Mouse (Mus musculus) heart, postnatal 4 days (tissue): ENCODE results near the gene Tor2a. TPM values are rescaled to one million over a fixed set of nuclear protein-coding genes. Genes with fewer than 3 reads are reported as not detected.

ENCODE experiments used
- DNase-seq: peaks from one replicate; pipeline ENCODE4 v3.0.0; 2021
- total RNA-seq, 2 experiments: library from RNA; stranded (reverse); gene quantifications; 2 replicates each; pipeline ENCODE4 v1.2.3; 2021

The Tor2a gene
- total RNA-seq, 2 experiments from 2014 or later, result 16.7 to 18.6 TPM

DNA sequence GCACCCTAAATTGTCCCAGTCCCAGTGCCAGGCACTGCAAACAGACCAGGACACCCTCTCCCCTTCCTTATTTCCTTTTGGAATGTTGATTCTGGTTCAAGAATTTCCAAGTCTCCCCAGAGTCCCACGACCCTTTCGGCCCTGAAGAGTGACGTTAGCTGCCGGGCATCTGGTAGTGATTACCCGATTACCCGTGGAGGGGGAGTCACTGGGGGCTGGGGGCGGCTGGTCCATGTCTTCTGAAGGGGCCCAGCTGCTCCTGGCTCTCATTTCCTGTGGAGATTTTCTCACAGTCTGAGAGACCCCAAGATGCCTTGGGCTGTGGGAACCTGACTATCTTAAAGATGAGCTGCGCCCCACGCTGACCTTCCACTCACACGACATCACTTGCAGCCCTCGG, 26.2 kb upstream of the Tor2a start:
- peak; percentile 73 for DNase-seq

DNA sequence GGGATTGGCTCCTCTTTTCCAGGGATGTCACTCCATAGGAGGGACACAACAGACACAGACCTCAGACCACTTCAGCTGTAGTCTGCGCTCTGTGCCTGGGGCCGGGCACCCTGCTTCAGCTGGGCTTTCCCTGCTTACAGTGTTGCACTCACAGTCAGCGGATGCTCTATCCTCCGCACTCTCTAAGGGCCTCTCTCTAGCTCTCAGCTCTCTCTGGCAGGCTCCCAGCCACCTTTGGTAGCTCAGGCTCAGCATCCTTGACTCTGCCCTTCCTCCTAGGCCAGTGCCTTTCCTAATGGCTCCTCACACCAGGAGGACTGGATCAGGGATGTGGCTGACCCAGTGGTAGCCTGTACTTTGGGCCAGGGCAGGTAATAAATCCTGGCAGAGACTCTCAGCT, 25.1 kb upstream of the Tor2a start:
- DNase-seq, result peak; percentile 53

DNA sequence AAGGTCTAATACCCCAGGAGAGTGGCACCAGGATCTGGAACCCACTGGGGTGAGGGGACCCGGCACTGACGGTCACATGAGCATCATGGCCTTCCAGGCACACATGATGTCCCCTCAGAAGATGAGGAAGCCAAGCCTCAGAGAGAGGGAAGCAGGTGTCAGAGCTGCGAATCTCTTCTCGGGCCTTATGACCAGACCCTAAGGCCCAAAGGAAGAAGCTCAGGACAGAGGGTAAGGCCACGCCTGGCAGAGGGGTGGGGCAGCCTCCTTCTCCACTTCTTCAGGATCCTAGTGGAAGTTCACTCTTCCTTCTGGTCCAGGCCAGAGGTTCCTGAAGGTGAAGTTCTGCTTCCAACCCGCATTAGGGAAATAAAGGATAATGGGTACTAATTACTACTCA, 24.3 kb upstream of the Tor2a start:
- no peak for DNase-seq

DNA sequence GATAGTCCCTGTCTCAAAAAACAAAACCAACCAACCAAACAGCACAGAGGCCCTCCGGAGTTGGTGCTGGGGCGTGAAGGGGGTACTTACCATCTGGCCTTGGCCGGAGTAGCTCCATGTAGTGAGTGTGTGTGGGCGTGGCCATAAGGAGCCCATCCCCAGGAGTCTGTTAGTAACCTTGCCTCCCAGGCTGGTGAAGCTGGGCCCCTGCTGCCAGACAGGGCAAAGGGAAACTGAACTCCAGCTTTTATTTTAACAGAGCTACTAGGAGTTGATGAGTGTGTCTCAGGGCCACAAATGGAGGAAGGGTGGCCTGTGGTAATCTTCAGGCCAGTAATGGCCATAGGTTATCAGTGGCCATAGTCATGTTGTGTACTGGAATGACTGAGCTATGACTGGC, 22.6 kb upstream of the Tor2a start:
- no peak for DNase-seq

DNA sequence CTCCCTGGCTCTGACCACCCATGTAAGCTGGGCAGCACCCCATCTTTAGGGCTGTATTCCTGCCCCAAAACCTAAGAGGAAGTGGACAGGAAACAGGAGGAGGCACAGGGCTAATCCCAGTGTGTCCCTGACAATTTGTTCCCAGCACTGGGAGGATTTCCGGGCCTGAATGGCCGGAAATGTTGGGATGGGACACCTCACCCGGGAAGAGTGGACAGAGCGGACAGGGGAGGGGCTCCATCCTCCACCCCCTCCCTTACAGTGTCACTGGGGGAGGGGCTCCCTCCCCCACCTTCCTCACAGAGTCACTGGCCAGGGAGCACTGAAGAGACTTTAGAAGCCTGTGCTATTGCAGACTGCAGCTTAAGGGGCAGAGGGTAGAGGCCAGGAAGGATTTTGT, 22.1 kb upstream of the Tor2a start:
- DNase-seq, result peak; percentile 73

DNA sequence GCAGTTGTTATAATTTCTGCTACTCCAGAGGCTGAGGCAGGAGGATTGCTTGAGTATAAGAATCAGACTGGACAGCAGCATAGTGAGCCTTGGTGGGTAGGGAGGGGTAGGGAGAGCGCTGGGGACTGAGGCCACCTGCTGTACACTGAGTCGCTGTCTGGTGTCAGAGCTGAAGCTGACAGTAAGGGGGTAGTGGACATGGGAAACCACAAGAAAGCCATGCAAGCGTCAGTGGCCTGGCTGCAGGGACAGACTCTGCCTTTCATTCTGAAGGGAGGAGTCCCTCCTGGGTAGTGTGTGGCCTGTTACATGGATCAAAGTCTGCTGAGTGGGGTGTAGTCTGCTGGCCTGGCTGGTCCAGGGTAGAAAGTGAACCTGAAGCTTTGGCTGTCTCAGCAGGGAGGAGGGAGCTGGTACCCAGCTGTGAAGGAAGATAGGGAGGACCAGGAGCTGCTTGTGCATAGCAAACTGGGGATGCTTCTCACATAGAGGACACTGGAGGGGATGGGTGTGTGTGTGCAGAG, 20.7 kb upstream of the Tor2a start:
- no peak for DNase-seq

DNA sequence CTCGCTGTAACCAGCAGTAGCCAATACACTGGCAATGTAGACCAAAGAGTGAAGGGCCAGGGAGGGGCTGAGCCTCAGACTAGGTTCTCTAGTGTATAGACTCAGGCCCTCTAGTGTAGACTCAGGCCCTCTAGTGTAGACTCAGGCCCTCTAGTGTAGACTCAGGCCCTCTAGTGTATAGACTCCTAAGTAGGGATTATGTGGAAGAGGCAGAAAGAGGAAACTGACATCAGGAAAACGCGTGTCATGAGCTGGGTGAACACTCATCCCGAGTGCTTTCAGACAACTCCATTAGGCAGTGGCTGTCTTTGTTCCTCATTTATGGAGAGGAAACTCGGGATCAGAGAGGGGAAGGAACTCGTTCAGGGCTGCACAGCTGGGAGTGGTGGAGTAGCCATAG, 20.0 kb upstream of the Tor2a start:
- DNase-seq, result no peak

DNA sequence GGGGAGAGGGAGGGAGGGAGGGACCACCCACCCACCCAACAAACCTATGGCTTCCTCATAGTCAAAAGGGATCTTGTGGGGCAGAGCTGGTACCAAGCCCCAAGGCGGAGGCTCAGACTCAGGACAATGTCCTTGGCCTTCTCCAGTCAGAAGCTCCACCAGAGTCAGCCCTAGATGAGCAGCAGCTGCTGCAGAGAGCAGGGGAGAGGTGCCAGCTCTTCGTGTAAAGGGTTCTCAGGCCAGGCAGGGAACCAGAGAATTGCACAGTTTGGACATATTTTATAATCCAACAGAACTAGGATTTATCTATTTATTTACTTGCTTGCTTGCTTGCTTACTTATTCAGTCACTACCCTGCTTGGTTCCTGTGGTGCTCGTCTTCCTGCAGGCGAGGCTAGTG, 17.7 kb upstream of the Tor2a start:
- DNase-seq, result no peak

DNA sequence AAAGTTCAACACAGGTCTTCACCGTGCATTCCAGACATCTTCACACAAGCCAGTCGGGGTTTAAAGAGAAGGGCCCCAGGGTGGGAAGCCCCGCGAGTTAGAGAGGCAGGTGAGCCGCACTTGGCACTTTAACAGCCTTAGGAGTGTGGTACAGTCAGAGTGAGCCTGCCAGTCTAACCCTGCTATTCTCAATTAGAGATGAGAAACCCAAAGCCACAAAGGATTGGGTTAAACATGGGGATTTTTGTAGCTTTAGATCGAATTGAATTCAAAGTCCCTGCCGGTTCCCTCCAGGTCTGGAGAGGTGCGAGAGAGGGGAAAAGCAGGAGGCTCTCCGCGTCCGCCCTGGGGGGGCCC, 16.1 kb upstream of the Tor2a start, which contains the start of gene 6330409D20Rik:
Gene 6330409D20Rik, minus strand, starts transcription at position 101 of the 357 bp plus-strand sequence.
- no peak for DNase-seq

DNA sequence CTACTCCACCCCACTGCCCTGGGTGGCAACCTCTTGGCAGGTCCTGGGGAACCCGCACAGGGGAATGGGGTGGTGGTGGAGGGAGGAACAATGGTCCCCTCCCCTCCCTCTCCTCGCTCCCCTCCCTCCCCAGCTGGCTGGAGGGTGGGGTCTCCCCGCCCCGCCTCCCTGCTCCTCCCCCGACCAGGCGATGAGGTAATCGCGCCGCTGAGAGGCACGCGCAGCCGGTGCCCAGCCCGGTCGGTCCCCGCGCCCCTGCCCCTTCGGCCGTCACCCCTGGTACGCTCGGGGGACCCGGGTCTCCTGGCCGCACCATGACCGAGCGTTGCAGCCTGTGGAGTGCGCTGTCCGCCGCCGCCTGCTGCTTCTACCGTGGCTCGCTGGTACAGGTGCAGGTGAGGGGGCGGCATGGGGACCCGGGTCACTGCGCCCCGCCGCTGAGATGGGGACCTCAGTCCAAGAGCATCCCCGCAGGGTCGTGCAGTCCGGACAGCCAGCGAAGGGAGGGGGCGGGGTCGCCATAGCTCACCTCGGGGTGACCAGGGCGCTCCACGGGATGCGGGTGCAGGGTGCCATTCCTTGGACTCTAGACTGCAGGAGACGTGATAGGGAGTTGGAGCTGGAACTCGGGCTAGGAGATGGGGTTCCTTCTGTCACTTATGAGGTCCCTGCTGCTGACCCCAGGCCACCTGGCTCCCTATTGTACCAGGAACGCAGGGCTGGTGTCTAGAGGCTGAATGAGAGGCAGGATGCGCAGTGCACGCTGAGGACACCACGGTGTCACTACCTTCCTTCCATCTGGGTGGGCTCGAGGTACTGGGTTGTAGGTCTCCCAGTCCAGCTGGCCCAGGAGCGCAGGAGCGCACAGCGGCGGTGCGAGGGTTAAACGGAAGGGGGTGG, 15.5 kb upstream of the Tor2a start:
- peak; percentile 73 for DNase-seq

DNA sequence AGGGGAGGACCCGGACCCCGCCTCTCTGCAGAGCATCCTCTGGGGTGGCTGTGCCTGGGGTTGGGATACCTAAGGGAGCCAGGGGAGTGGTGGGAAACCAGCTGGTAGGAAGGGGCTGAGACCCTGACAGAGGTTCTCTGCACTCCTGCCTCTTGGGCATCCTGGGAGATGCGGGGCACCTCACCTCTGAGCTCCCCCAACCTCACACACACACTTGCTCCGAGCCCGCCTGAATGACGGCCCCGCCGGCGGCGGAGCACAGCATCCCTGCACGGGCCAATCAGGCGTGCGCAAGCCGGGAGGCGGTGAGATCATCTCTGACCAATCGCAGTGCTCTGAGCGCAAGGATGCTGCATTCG, 14.9 kb upstream of the Tor2a start:
- peak; percentile 43 for DNase-seq

DNA sequence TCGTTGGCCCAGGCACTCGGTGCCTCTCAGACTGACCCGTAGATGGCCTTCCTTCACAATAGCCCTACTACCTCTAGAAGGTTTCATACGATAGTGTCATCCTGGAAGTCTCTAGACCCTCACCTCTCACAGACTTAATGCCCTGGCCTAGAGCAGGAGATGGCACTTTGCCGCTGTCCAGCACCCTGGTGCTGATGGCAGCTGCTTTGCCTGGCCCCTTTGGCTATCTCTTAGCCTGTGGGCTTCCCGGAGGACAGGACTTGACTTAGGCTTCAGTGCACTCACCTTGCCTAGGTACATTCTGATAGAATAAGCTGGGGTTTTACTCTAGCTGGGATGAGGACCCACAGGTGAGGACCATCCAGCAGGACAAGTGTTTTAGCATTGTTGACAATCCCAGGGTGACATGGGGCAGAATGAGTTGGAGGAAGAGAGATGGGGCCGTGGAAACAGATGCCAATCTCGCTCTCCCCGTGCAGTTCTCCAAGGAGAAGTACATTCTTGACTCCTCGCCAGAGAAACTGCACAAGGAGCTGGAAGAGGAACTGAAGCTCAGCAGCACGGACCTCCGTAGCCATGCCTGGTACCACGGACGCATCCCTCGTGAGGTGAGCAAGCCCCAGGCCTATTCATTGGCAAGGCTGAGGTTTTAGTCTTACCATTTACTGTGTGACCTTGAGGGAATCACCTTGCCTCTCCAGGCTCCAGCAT, 12.6 kb upstream of the Tor2a start:
- DNase-seq, result peak; percentile 43

DNA sequence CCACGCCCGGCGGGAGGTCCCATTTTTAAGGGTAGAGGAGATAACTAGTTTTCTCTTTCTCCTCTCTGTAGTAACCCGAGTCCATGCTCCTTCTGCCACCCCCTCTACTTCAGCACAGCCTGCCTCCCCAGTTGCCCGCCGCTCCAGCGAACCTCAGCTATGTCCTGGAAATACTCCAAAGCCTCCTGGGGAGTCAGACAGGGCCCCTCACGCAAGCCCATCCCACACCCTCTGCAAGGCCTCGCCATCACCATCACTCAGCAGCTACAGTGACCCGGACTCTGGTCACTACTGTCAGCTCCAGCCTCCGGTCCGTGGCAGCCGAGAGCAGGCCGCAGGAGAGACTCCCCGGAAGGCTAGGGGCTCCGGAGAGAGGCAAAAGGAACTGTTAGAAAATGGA, 8.0 kb upstream of the Tor2a start:
- DNase-seq, result no peak

DNA sequence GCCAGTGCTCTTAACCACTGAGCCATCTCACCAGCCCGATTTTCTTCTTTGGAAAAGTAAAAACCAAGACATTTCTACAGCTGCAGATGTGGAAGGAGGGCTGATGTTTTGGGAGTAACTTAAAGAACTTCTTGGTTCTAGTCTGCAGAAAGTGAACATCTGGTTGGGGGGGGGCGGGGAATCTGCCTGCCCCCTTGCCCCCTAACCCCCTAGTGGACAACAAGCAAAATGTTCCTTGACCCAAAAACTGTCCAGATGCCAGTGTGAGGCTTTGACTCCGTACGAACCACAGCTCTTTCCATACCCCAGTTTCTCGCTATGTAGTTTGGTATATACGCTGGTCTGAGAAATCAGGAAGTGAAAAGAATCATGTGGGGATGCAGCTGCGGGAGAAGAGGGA, 6.8 kb upstream of the Tor2a start:
- no peak for DNase-seq

DNA sequence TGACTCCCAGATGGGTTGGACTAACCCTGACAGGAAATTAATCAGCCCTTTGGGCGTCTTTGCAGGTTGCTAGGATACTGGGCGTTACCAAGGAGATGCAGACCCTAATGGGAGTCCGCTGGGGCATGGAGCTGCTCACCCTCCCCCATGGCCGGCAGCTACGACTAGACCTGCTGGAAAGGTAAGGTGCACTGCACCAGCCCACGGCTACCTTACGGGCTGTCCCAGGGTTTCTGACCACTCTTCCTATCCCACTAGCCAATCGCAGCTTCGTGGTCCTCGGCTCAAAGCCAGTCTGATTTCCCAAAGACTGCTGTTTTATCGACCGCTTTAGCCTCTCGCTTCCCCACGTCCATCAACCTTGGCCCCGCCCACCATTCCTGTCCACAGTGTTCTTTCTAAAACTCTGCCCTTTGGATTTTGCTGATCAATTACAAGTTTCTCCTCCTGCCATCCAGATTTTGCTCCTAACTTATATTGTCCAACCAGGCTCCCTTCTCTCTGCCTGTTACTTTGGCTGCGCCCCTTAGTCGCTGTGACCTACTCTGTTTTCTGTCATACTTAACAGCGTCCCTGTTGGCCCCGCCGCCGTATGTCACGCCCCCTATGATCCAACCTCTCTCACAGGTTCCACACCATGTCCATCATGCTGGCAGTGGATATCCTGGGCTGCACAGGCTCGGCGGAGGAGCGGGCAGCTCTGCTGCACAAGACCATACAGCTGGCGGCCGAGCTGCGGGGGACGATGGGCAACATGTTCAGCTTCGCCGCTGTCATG, 6.0 kb upstream of the Tor2a start:
- DNase-seq, result peak; percentile 76

DNA sequence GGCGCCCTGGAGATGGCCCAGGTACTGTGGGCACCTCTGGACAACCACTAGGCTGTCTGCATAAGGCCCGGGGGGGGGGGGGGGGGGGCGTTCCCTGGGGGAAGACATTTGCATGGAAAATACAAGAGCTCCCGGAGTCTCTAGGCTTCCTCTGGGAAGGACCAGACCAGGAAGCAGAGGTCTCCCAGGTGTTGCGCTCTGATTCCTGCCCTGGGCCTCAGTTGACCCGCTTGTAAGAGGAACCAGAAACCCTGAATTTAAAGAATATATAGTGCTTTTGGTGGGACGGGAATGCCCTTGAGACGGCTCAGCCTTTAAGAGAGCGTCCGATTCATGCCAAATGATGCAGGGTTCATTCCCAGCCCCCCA, 5.4 kb upstream of the Tor2a start:
- no peak for DNase-seq

DNA sequence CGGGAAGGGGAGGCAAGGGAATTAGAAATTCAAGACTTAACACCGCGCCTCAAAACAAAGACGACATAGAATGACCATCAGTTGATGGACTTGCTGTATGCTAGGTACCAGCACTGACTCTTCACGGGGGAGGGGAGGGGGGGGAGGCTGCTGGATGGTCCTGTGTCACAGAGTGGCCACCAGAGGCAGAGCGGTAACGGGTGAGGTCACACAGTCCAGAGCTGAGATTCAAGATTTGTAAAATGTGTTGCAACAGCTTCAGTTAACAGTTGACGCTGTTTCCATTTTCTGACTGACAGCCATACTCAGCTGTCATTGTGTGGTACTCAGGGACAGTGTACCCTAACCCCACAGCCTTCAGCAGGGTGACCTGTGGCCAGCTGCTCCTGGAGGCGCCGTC, 4.9 kb upstream of the Tor2a start:
- no peak for DNase-seq

DNA sequence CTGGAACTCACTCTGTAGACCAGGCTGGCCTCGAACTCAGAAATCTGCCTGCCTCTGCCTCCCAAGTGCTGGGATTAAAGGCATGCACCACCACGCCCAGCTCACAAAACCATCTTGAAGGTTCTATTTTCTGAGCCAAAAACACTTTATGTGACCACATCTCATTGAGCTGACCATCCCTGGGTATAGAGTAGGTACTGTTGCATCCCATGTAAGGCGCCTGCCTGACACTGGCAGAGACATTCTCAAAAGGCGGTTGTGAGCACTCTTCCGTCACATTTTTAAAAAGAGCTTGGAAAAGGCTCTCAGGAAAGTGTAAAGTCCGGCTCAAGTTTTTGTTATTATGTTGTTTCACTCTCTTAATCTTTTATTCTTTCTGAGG, 369 bp upstream of the Tor2a start:
- no peak for DNase-seq

DNA sequence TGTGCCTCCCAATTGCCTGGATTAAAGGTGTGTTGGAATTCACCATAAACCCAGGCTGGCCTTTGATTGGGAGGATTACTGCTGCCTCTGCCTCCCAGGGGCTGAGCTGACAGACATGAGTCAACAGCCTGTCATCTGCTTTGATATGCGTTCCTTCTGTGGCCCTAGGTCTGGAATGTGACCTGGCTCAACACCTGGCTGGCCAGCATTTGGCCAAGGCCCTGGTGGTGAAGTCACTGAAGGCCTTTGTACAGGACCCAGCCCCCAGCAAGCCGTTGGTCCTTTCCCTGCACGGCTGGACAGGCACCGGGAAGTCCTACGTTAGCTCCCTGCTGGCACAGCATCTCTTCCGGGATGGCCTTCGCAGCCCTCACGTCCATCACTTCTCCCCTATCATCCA, 1.5 kb downstream of the Tor2a start:
- no peak for DNase-seq

DNA sequence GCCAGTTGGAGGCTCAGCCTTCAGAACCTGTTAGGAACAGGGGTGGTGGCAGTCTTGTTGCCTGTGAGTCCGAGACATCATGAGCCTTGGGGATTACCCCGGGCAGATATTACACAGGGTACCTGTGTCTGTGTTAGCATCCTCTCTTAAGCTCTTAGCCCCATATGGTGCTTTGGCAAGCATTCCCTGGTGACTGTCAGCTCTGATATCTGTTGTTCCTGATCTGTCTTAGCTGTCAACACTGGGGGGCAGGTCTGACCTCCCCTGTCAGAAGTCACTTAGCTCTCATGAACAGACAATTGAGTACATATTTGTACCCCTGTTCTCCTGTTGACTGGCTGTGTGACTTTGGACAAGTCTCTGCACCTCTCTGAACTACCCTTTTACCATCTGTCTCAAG, 2.0 kb downstream of the Tor2a start:
- DNase-seq, result no peak

DNA sequence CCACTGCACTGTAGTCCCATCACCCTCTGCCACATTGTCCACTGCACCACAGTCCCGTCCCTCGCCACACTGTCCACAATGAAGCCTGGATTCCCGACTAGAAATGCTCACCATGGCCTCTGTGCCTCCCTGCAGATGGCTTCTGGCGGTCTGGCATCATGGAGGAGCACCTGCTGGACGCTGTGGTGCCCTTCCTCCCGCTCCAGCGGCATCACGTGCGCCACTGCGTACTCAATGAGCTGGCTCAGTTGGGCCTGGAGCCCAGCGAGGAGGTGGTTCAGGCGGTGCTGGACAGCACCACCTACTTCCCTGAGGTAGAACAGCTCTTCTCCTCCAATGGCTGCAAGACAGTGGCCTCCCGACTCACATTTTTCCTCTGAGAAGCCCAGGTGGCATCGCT, 4.3 kb downstream of the Tor2a start:
- no peak for DNase-seq

DNA sequence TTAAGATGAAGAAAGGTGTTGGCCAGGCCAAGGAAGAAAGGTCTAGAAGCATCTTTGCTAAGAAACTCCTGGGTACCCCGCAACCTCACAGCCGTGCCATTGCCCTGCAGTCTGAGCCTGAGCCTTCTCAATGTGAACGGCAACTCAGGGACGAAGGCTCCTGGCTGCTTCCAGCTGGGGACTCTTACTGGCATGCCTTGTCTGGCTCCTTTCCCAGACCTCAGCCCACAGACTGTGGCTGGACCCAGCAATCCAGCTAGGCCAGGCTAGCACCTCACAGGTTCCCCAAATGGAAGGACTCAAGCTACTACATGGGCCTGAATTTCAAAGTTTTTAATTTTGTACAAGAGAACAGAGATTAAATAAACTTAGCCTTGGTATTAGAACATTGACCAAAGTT, 4.8 kb downstream of the Tor2a start:
- no peak for DNase-seq

DNA sequence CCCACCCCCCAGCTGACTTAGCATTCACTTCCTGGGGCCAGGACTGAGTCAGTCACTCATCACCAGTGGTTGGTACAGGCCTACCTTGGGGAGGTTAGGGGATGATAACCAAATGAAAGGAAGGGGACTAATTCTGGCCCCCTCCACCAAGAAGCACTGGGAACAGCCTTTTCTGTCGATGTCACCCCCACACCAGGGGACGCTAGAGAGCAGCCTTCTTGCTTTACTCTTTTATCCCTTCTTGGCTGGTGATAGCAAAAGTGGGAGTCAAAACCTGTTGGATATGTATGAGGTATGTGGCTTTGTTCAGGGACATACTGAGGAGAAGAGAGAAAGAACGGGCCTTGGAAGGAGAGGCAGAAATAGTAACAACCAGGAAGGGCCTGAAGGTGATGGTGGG, 6.3 kb downstream of the Tor2a start:
- no peak for DNase-seq
